Mouse (Mus musculus) G1E-ER4 (cell line): ENCODE data around the gene Mea1. TPM values are rescaled to one million over a fixed set of nuclear protein-coding genes. Genes with fewer than 3 reads are reported as not detected.

Experiments used
- GATA1 ChIP-seq: IDR thresholded peaks from one replicate; pipeline ENCODE4 v1.8.0; 2012; ENCODE audit warnings: low read length, inconsistent platforms
- polyA plus RNA-seq: library from polyadenylated mRNA; stranded (reverse); fragments of >175 nt; gene quantifications from 2 replicates; pipeline ENCODE4 v1.2.3, GENCODE M21; 2012

The Mea1 gene
- polyA plus RNA-seq, 1 experiment = 119 TPM

DNA sequence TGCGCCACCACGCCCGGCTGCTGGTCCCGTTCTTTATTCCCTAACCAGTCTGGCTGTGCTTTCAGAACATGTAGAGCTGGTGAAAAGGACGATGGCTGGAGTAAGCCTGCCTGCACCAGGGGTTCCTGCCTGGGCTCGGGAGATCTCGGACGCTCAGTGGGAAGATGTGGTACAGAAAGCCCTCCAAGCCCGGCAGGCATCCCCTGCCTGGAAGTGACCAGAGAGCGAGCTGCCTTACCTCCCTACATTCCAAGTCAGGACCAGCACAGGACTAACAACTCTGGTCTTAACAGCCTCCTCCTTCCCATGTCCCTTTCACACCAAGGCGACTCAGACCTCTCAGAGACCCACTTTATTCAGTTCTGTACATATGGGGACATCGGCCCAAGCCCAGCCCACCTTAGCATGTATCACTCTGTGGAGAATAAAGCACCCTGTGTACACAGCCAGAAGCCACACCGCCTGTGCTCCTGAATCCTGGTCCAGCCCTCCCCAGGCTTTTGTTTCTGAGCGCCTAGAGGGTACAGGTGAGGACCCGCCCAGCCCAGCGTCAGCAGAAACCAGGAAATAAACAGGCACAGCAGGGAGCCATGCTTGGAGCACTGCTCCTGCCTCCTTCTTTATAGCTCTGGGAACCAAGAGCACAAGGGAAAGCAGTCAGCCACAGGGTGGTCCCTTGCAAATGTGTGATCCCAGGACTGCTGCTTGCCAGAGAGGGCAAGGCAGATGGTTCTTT, 4.2 kb downstream of the Mea1 start:
- no peak for TF ChIP-seq GATA1

GRCm38 (mm10) chr17:46685913-46686312, 7.3 kb downstream of the Mea1 start:
- TF ChIP-seq GATA1 = no peak

- no peak for TF ChIP-seq GATA1
These were observed 12.1 kb downstream of the Mea1 start for GRCm38 (mm10) chr17:46690665-46691064.

- no peak for TF ChIP-seq GATA1
These were observed 12.8 kb downstream of the Mea1 start for GRCm38 (mm10) chr17:46691390-46691789.

DNA sequence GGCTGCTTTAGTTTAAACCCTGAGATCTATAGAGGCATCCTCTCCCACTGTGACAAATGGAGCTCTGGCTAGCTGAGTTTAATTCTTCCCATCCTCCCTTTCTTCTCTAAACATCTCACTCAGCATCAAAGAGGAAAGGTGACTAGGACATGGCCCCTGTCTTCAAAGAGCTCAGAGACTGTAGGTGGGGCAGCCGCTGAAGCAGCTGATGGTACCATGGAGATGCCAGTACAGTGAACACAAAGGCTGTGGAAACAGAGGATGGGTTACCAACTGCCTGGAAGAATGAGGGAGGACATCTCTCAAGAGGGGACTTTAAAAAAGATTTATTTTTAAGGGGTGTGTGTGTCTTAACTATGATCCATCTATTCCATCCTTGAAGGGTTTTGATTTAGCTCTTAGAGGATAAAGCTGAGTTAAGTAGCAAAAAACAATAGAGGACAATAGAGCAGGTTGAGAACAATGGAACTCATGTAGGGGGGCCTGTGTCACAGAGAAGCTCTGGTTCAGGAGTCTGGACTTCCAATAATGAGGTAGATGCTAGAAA, 16.0 kb downstream of the Mea1 start:
- TF ChIP-seq GATA1 = no peak

DNA sequence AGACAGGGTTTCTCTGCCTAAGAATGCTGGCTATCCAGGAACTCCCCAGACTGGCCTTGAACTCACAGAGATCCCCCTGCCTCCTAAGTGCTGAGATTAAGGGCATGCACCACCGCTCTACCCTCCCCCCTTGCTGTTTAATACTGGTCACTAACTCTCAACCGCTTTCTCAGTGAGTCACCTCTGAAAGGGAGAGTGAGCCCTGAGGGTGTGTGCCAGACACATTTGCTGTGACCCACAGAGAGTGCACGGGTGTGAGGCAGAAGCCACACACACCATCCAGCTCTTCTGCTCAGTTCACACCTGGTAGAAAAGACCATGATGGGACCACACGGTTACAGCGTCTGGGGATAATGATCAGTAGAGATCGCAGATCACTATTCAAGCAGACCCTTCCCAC, 19.9 kb downstream of the Mea1 start:
- no peak for TF ChIP-seq GATA1

GRCm38 (mm10) chr17:46699245-46699644, 20.7 kb downstream of the Mea1 start:
- no peak for TF ChIP-seq GATA1

- TF ChIP-seq GATA1 = no peak
These were observed 21.3 kb downstream of the Mea1 start for GRCm38 (mm10) chr17:46699912-46700311.

GRCm38 (mm10) chr17:46701489-46701888, 22.9 kb downstream of the Mea1 start:
- TF ChIP-seq GATA1 = no peak

- no peak for TF ChIP-seq GATA1
These were observed 23.5 kb downstream of the Mea1 start for GRCm38 (mm10) chr17:46702100-46702499.

DNA sequence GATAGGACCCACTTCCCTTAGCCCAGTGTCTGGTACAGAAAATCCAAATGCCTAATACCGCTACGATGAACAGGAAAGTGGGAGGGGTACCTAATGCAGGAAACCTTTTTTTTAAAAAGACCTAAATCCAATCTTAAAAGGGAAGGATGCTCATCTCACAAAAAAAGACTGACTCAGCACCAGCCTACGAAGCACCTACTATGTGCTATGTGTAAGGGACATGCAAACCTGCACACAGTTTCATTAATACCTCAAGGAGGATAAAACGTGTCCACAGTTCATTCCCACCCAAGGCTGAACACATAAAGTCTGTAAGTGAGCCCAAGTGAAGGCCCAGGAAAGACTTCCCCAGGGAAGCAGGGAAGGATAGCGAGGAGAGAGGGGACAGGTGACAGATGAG, 23.9 kb downstream of the Mea1 start:
- no peak for TF ChIP-seq GATA1

GRCm38 (mm10) chr17:46703971-46704886, 25.6 kb downstream of the Mea1 start:
- TF ChIP-seq GATA1 = no peak

GRCm38 (mm10) chr17:46704887-46705835, 26.6 kb downstream of the Mea1 start, which contains the start of gene Ppp2r5d:
Gene Ppp2r5d (minus strand): TSS chr17:46705111.
- TF ChIP-seq GATA1 = no peak

DNA sequence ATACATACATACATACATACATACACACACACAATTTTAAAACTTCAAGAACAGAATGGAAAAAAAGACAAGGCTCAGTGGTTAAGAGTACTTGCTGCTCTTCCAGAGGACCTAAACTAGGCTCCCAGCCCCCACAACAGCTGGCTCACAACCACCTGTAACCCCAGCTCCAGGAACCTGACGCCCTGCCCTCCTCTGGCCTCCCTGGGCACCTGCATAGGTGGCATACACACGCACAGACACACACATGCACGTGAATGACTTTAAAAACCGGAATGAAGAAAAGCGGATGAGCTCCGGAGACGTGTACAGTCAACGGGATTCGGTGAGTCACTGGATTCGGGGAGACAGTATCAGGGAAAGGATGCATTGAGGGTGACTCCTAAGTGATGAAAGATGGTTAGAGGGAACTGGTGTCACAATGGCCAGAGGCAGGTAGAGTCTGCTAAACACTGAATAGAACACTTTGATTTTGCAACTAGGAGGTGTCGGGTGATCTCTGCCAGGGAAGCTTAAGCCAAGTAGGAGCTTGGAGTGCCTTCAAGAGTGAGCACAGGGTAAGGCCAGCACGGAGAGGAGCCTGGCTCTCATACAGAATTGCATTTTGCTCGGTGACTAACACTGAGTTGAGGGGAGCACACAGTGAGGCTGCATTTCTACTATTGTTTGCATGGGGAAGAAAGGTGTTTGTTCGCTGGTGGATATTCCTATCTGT, 27.9 kb downstream of the Mea1 start:
- no peak for TF ChIP-seq GATA1
